Mouse (Mus musculus): ENCODE measurements around the gene Lck. TPM values are rescaled to one million over a fixed set of nuclear protein-coding genes. Genes with fewer than 3 reads are reported as not detected.
"Not testable (repeated sequence)": the region's sequence is repeated elsewhere in the genome, so short reads cannot be mapped to it uniquely, and the experiment has no call there.

Lck gene
- total and polyA plus RNA-seq, 2 experiments from 2014 or later, result 17.5 to 20.7 TPM

- Histone ChIP-seq H3K4me1 (ENCODE audit: insufficient read depth, low read length) (peaks cover 6% of the 10 kb centered on the region), H3K4me3 (ENCODE audit: low read depth, low read length) (no peak overlapping the region), H3K27me3 (ENCODE audit: insufficient read depth, low read length) (no peaks in the 10 kb centered on the region), H3K27ac (ENCODE audit: low read depth, low read length) (no peak overlapping the region), H3K9ac (replicated peaks; ENCODE audit: low read length, poor library complexity, severe bottlenecking) (no peak overlapping the region), H3K9me3 (ENCODE audit: low read length) (no peaks in the 10 kb centered on the region), H3K4me2 (ENCODE audit: low read depth, low read length, poor library complexity, severe bottlenecking) (no peak overlapping the region), H3K36me3 (ENCODE audit: insufficient read depth, low read length) (no peaks in the 10 kb centered on the region)
- DNase-seq (ENCODE audit: low spot score) (no peak), ATAC-seq (ENCODE audit: low FRiP score) (no peak)
- TF ChIP-seq CTCF (IDR thresholded peaks at IDR 0.05), result no peak
- 77% methylated on average over 4 of the region's 4 CpGs for WGBS
These were observed 29.3 kb downstream of the Lck start for GRCm38 (mm10) chr4:129544106-129544505.

GRCm38 (mm10) chr4:129542592-129543141 lies 30.8 kb downstream of the Lck start, which contains the start of gene Hdac1:
TSS of gene Hdac1 (minus strand) at chr4:129542713.
- peaks cover 6% of the 10 kb centered on the region for H3K4me1 ChIP-seq (ENCODE audit: insufficient read depth, low read length)
- H3K27me3 ChIP-seq (ENCODE audit: insufficient read depth, low read length), result no peaks in the 10 kb centered on the region
- peak within 1 kb of the TSS; percentile 62 for H3K27ac ChIP-seq (ENCODE audit: low read depth, low read length)
- H3K9me3 ChIP-seq (ENCODE audit: low read length), result no peaks in the 10 kb centered on the region
- H3K4me3 ChIP-seq (ENCODE audit: low read depth, low read length), result peak within 1 kb of the TSS; percentile 73
- peak; percentile 98 for DNase-seq (ENCODE audit: low spot score)
- peak within 1 kb of the TSS; percentile 70 for H3K9ac ChIP-seq (replicated peaks; ENCODE audit: low read length, poor library complexity, severe bottlenecking)
- H3K36me3 ChIP-seq (ENCODE audit: insufficient read depth, low read length), result no peaks in the 10 kb centered on the region
- 2% methylated on average over 45 of the region's 46 CpGs for WGBS
- peak within 1 kb of the TSS; percentile 75 for H3K4me2 ChIP-seq (ENCODE audit: low read depth, low read length, poor library complexity, severe bottlenecking)
- peak; percentile 10; the same call in 1 of the 2 replicates for TF ChIP-seq CTCF (IDR thresholded peaks at IDR 0.05)
- ATAC-seq (ENCODE audit: low FRiP score), result peak; percentile 98

GRCm38 (mm10) chr4:129541868-129542591 lies 31.4 kb downstream of the Lck start:
- Histone ChIP-seq H3K4me2 (ENCODE audit: low read depth, low read length, poor library complexity, severe bottlenecking) (peak overlapping the region; percentile 75), H3K4me1 (ENCODE audit: insufficient read depth, low read length) (peaks cover 6% of the 10 kb centered on the region), H3K27ac (ENCODE audit: low read depth, low read length) (peak overlapping the region; percentile 62), H3K36me3 (ENCODE audit: insufficient read depth, low read length) (no peaks in the 10 kb centered on the region), H3K9me3 (ENCODE audit: low read length) (no peaks in the 10 kb centered on the region), H3K9ac (replicated peaks; ENCODE audit: low read length, poor library complexity, severe bottlenecking) (peak overlapping the region; percentile 70), H3K27me3 (ENCODE audit: insufficient read depth, low read length) (no peaks in the 10 kb centered on the region), H3K4me3 (ENCODE audit: low read depth, low read length) (peak overlapping the region; percentile 73)
- peak; percentile 41; the same call in 1 of the 2 replicates for TF ChIP-seq CTCF (IDR thresholded peaks at IDR 0.05)
- WGBS, result under 1% methylated on average over 30 of the region's 30 CpGs
- DNase-seq (ENCODE audit: low spot score) (no peak), ATAC-seq (ENCODE audit: low FRiP score) (no peak)

GRCm38 (mm10) chr4:129540012-129540411 lies 33.4 kb downstream of the Lck start:
- ATAC-seq (ENCODE audit: low FRiP score) (no peak), DNase-seq (ENCODE audit: low spot score) (no peak)
- WGBS, result 92% methylated on average over 6 of the region's 6 CpGs
- H3K27me3 ChIP-seq (ENCODE audit: insufficient read depth, low read length), result no peaks in the 10 kb centered on the region
- H3K36me3 ChIP-seq (ENCODE audit: insufficient read depth, low read length), result no peaks in the 10 kb centered on the region
- H3K27ac ChIP-seq (ENCODE audit: low read depth, low read length), result no peak overlapping the region
- no peaks in the 10 kb centered on the region for H3K9me3 ChIP-seq (ENCODE audit: low read length)
- TF ChIP-seq CTCF (IDR thresholded peaks at IDR 0.05), result peak; percentile 39; the same call in 1 of the 2 replicates
- H3K4me3 ChIP-seq (ENCODE audit: low read depth, low read length), result no peak overlapping the region
- H3K4me2 ChIP-seq (ENCODE audit: low read depth, low read length, poor library complexity, severe bottlenecking), result no peak overlapping the region
- no peak overlapping the region for H3K9ac ChIP-seq (replicated peaks; ENCODE audit: low read length, poor library complexity, severe bottlenecking)
- H3K4me1 ChIP-seq (ENCODE audit: insufficient read depth, low read length), result peaks cover 6% of the 10 kb centered on the region

- not testable (repeated sequence) for H3K4me3 ChIP-seq (ENCODE audit: low read depth, low read length); DNase-seq (ENCODE audit: low spot score); ATAC-seq (ENCODE audit: low FRiP score); H3K9me3 ChIP-seq (ENCODE audit: low read length); H3K4me1 ChIP-seq (ENCODE audit: insufficient read depth, low read length); H3K9ac ChIP-seq (replicated peaks; ENCODE audit: low read length, poor library complexity, severe bottlenecking); H3K27ac ChIP-seq (ENCODE audit: low read depth, low read length); H3K27me3 ChIP-seq (ENCODE audit: insufficient read depth, low read length); H3K4me2 ChIP-seq (ENCODE audit: low read depth, low read length, poor library complexity, severe bottlenecking)
- H3K36me3 ChIP-seq (ENCODE audit: insufficient read depth, low read length), result peaks cover 32% of the 10 kb centered on the region
- WGBS, result 94% methylated on average over 5 of the region's 6 CpGs
These were observed 44.5 kb downstream of the Lck start for GRCm38 (mm10) chr4:129528901-129529300.

GRCm38 (mm10) chr4:129525889-129526288 lies 47.6 kb downstream of the Lck start:
- WGBS, result 80% methylated on average over 3 of the region's 3 CpGs
- no peak for DNase-seq (ENCODE audit: low spot score)

More at GRCm38 (mm10) chr4:129525889-129526288, 47.6 kb downstream of the Lck start:
- no peak for TF ChIP-seq CTCF (IDR thresholded peaks at IDR 0.05)
- no peaks in the 10 kb centered on the region for H3K27me3 ChIP-seq (ENCODE audit: insufficient read depth, low read length)
- H3K36me3 ChIP-seq (ENCODE audit: insufficient read depth, low read length), result peaks cover 49% of the 10 kb centered on the region
- no peak overlapping the region for H3K4me3 ChIP-seq (ENCODE audit: low read depth, low read length)
- H3K9ac ChIP-seq (replicated peaks; ENCODE audit: low read length, poor library complexity, severe bottlenecking), result no peak overlapping the region
- ATAC-seq (ENCODE audit: low FRiP score), result no peak
- no peak overlapping the region for H3K27ac ChIP-seq (ENCODE audit: low read depth, low read length)
- H3K4me2 ChIP-seq (ENCODE audit: low read depth, low read length, poor library complexity, severe bottlenecking), result no peak overlapping the region
- H3K9me3 ChIP-seq (ENCODE audit: low read length), result no peaks in the 10 kb centered on the region
- no peaks in the 10 kb centered on the region for H3K4me1 ChIP-seq (ENCODE audit: insufficient read depth, low read length)
